Mouse (Mus musculus): ENCODE measurements around the gene Rasl2-9. TPM values are rescaled to one million over a fixed set of nuclear protein-coding genes. Genes with fewer than 3 reads are reported as not detected.

The Rasl2-9 gene
- polyA plus RNA-seq, 1 experiment from 2014 or later: 0.38 TPM

- Histone ChIP-seq H3K4me2 (replicated peaks) (no peak overlapping the region), H3K9me3 (no peaks in the 10 kb centered on the region), H3K9ac (replicated peaks) (no peak overlapping the region), H3K27ac (no peak overlapping the region), H3K4me3 (replicated peaks) (no peak overlapping the region), H3K27me3 (no peaks in the 10 kb centered on the region), H3K36me3 (peaks cover 88% of the 10 kb centered on the region), H3K4me1 (replicated peaks) (no peaks in the 10 kb centered on the region)
- no peak for ATAC-seq
- 94% methylated on average over 6 of the region's 6 CpGs for WGBS
These were observed 33.4 kb downstream of the Rasl2-9 start for GRCm38 (mm10) chr7:5092381-5092780.

- H3K27me3 ChIP-seq: no peaks in the 10 kb centered on the region
- WGBS: 91% methylated on average over 15 of the region's 15 CpGs
- no peak overlapping the region for H3K4me2 ChIP-seq (replicated peaks)
- H3K36me3 ChIP-seq: peaks cover 84% of the 10 kb centered on the region
- no peak for ATAC-seq
- no peak overlapping the region for H3K4me3 ChIP-seq (replicated peaks)
- no peak overlapping the region for H3K9ac ChIP-seq (replicated peaks)
- no peaks in the 10 kb centered on the region for H3K4me1 ChIP-seq (replicated peaks)
- no peak overlapping the region for H3K27ac ChIP-seq
- no peaks in the 10 kb centered on the region for H3K9me3 ChIP-seq
These were observed 34.6 kb downstream of the Rasl2-9 start for GRCm38 (mm10) chr7:5091008-5091728.

- Histone ChIP-seq H3K36me3 (peaks cover 79% of the 10 kb centered on the region), H3K9me3 (no peaks in the 10 kb centered on the region), H3K27ac (no peak overlapping the region), H3K4me1 (replicated peaks) (0 out of 2 replicates have a peak, but pooled peaks cover 3% of the 10 kb centered on the region), H3K4me3 (replicated peaks) (no peak overlapping the region), H3K9ac (replicated peaks) (no peak overlapping the region), H3K27me3 (no peaks in the 10 kb centered on the region), H3K4me2 (replicated peaks) (no peak overlapping the region)
- WGBS: 97% methylated on average over 15 of the region's 15 CpGs
- ATAC-seq: no peak
These were observed 35.9 kb downstream of the Rasl2-9 start for GRCm38 (mm10) chr7:5089853-5090252.

- no peaks in the 10 kb centered on the region for H3K27me3 ChIP-seq
- no peaks in the 10 kb centered on the region for H3K9me3 ChIP-seq
- no peak overlapping the region for H3K27ac ChIP-seq
- no peak for ATAC-seq
- no peak overlapping the region for H3K4me3 ChIP-seq (replicated peaks)
- no peak overlapping the region for H3K9ac ChIP-seq (replicated peaks)
- 93% methylated on average over 4 of the region's 4 CpGs for WGBS
- 0 out of 2 replicates have a peak, but pooled peaks cover 3% of the 10 kb centered on the region for H3K4me1 ChIP-seq (replicated peaks)
- no peak overlapping the region for H3K4me2 ChIP-seq (replicated peaks)
- peaks cover 73% of the 10 kb centered on the region for H3K36me3 ChIP-seq
These were observed 37.9 kb downstream of the Rasl2-9 start for GRCm38 (mm10) chr7:5087886-5088285.

GRCm38 (mm10) chr7:5086921-5087440 is 38.8 kb downstream of the Rasl2-9 start:
- no peak overlapping the region for H3K27ac ChIP-seq
- no peak overlapping the region for H3K4me3 ChIP-seq (replicated peaks)
- H3K4me2 ChIP-seq (replicated peaks): no peak overlapping the region
- no peaks in the 10 kb centered on the region for H3K9me3 ChIP-seq
- H3K27me3 ChIP-seq: no peaks in the 10 kb centered on the region
- WGBS: 81% methylated on average over 5 of the region's 5 CpGs
- H3K9ac ChIP-seq (replicated peaks): no peak overlapping the region
- no peak for ATAC-seq
- peaks cover 69% of the 10 kb centered on the region for H3K36me3 ChIP-seq
- peaks cover 10% of the 10 kb centered on the region for H3K4me1 ChIP-seq (replicated peaks)

- Histone ChIP-seq H3K4me1 (replicated peaks) (peaks cover 25% of the 10 kb centered on the region), H3K27ac (no peak overlapping the region), H3K4me2 (replicated peaks) (no peak overlapping the region), H3K9ac (replicated peaks) (no peak overlapping the region), H3K4me3 (replicated peaks) (no peak overlapping the region), H3K9me3 (no peaks in the 10 kb centered on the region), H3K27me3 (no peaks in the 10 kb centered on the region), H3K36me3 (peaks cover 57% of the 10 kb centered on the region)
- 0 out of 2 replicates have a peak, but pooled peaks have one; percentile 11 for ATAC-seq
- WGBS: 95% methylated on average over 1 of the region's 1 CpGs
These were observed 40.2 kb downstream of the Rasl2-9 start for GRCm38 (mm10) chr7:5085512-5085911.

GRCm38 (mm10) chr7:5083325-5084105 is 42.2 kb downstream of the Rasl2-9 start:
- 94% methylated on average over 18 of the region's 18 CpGs for WGBS
- Histone ChIP-seq H3K4me3 (replicated peaks) (no peak overlapping the region), H3K9me3 (no peaks in the 10 kb centered on the region), H3K4me2 (replicated peaks) (no peak overlapping the region), H3K36me3 (peaks cover 51% of the 10 kb centered on the region), H3K27me3 (no peaks in the 10 kb centered on the region), H3K9ac (replicated peaks) (no peak overlapping the region), H3K4me1 (replicated peaks) (peaks cover 28% of the 10 kb centered on the region), H3K27ac (no peak overlapping the region)
- ATAC-seq: no peak

- Histone ChIP-seq H3K4me3 (replicated peaks) (peak overlapping the region; percentile 0; the same call in 1 of the 2 replicates), H3K9me3 (no peaks in the 10 kb centered on the region), H3K27me3 (no peaks in the 10 kb centered on the region), H3K4me1 (replicated peaks) (peaks cover 28% of the 10 kb centered on the region), H3K36me3 (peaks cover 51% of the 10 kb centered on the region), H3K27ac (no peak overlapping the region), H3K9ac (replicated peaks) (no peak overlapping the region), H3K4me2 (replicated peaks) (peak overlapping the region; percentile 95)
- ATAC-seq: no peak
- WGBS: 98% methylated on average over 2 of the region's 2 CpGs
These were observed 43.8 kb downstream of the Rasl2-9 start for GRCm38 (mm10) chr7:5081939-5082338.

- Histone ChIP-seq H3K4me2 (replicated peaks) (peak overlapping the region; percentile 95), H3K27ac (no peak overlapping the region), H3K4me3 (replicated peaks) (peak overlapping the region; percentile 98), H3K9me3 (no peaks in the 10 kb centered on the region), H3K9ac (replicated peaks) (peak overlapping the region; percentile 96), H3K27me3 (no peaks in the 10 kb centered on the region), H3K36me3 (peaks cover 54% of the 10 kb centered on the region), H3K4me1 (replicated peaks) (peaks cover 28% of the 10 kb centered on the region)
- WGBS: 75% methylated on average over 6 of the region's 6 CpGs
- no peak for ATAC-seq
These were observed 44.5 kb downstream of the Rasl2-9 start for GRCm38 (mm10) chr7:5081241-5081640.

GRCm38 (mm10) chr7:5080815-5081214 is 44.9 kb downstream of the Rasl2-9 start:
- no peak for ATAC-seq
- WGBS: 20% methylated on average over 6 of the region's 6 CpGs
- Histone ChIP-seq H3K27ac (peak overlapping the region; percentile 90; the same call in 1 of the 2 replicates), H3K36me3 (peaks cover 53% of the 10 kb centered on the region), H3K27me3 (no peaks in the 10 kb centered on the region), H3K4me1 (replicated peaks) (peaks cover 28% of the 10 kb centered on the region), H3K4me2 (replicated peaks) (peak overlapping the region; percentile 95), H3K9me3 (no peaks in the 10 kb centered on the region), H3K4me3 (replicated peaks) (peak overlapping the region; percentile 98), H3K9ac (replicated peaks) (peak overlapping the region; percentile 96)

GRCm38 (mm10) chr7:5080010-5080751 is 45.6 kb downstream of the Rasl2-9 start, which contains the start of gene Epn1:
Epn1 (plus strand) TSS chr7:5080235.
- peaks cover 57% of the 10 kb centered on the region for H3K36me3 ChIP-seq
- under 1% methylated on average over 79 of the region's 81 CpGs for WGBS
- peak; percentile 98 for ATAC-seq

More at GRCm38 (mm10) chr7:5080010-5080751, 45.6 kb downstream of the Rasl2-9 start, which contains the start of gene Epn1:
- Histone ChIP-seq H3K27ac (peak within 1 kb of the TSS; percentile 90), H3K4me2 (replicated peaks) (peak within 1 kb of the TSS; percentile 95), H3K4me1 (replicated peaks) (peaks cover 25% of the 10 kb centered on the region), H3K4me3 (replicated peaks) (peak within 1 kb of the TSS; percentile 98), H3K27me3 (no peaks in the 10 kb centered on the region), H3K9me3 (no peaks in the 10 kb centered on the region), H3K9ac (replicated peaks) (peak within 1 kb of the TSS; percentile 96)

Measured in midbrain, embryonic 13.5 days (tissue).